Mouse (Mus musculus): ENCODE results near the gene Ccser2.

GRCm38 (mm10) chr14:36957261-36957660 is 11.3 kb downstream of the Ccser2 start:
- no peak for TF ChIP-seq CTCF (IDR thresholded peaks at IDR 0.05; ENCODE audit: low read depth, low read length)
- no peak for TF ChIP-seq EP300 (IDR thresholded peaks at IDR 0.05; ENCODE audit: insufficient read depth, low read depth, low read length)

All from ES-Bruce4 (cell line).